Mouse (Mus musculus): ENCODE data around the gene Dnm3. TPM values are rescaled to one million over a fixed set of nuclear protein-coding genes. Genes with fewer than 3 reads are reported as not detected.

The Dnm3 gene
- polyA plus RNA-seq, 1 experiment: not detected

GRCm38 (mm10) chr1:161962465-161963377 is 515.1 kb downstream of the Dnm3 start:
- WGBS: 58% methylated on average over 3 of the region's 3 CpGs
- no peaks in the 10 kb centered on the region for H3K4me1 ChIP-seq (ENCODE audit: control insufficient read depth, insufficient read depth, low read length)
- no peak overlapping the region for H3K27ac ChIP-seq (ENCODE audit: insufficient read depth, low read depth, low read length)
- H3K4me3 ChIP-seq (ENCODE audit: insufficient read depth, low read depth, low read length): no peak overlapping the region
- TF ChIP-seq POLR2A (IDR thresholded peaks at IDR 0.05; ENCODE audit: insufficient read depth, low read depth, low read length) (no peak), CTCF (IDR thresholded peaks at IDR 0.05; ENCODE audit: insufficient read depth, low read depth, low read length) (no peak)

DNA sequence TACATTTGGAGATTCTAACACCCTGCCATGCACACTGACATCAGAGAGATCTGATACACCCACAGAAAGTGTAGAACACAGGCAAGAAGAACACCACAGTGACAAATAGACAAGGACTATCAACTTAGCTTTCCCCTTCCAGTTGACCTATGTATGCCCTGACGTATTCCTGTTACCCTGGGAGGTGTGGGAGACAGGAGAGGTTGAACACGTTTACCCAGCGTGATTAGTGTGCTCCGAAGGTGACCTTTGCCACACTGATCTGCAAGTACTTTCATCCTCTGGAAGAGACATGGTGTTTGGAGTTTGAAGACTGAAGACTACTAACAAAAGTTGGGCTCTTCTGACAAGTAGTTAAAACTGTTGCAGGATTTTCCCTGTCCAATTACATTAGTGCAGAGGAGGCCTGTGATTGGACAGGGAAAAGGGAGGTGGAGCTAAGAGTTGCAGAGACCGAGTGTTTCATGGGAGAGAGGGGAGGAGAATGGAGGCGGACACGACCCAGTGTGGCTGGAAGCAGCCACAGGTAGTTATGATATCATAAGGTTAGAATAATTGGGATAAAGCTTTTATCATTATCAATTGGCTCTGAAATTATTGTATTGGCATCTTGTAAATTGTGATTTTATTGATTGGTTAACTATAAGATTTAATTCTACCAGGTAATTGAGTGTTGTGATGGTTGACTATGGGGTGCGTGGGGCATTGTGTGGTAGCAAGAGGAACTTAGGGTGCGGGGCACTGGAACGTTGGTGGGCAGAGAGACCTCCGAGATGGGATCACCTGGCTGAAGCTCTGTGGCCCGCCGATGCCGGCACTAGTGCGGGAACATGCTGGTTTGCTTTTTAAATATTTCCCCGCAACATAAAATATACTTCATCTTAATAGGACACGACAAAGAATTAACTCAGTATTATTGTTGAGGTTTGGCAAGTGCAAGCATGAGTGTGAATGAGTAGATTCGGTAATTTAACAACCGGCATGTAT is 519.6 kb downstream of the Dnm3 start:
- 84% methylated on average over 19 of the region's 19 CpGs for WGBS
- no peaks in the 10 kb centered on the region for H3K4me1 ChIP-seq (ENCODE audit: control insufficient read depth, insufficient read depth, low read length)
- TF ChIP-seq CTCF (IDR thresholded peaks at IDR 0.05; ENCODE audit: insufficient read depth, low read depth, low read length) (no peak), POLR2A (IDR thresholded peaks at IDR 0.05; ENCODE audit: insufficient read depth, low read depth, low read length) (no peak)
- H3K27ac ChIP-seq (ENCODE audit: insufficient read depth, low read depth, low read length): no peak overlapping the region
- no peak overlapping the region for H3K4me3 ChIP-seq (ENCODE audit: insufficient read depth, low read depth, low read length)

DNA sequence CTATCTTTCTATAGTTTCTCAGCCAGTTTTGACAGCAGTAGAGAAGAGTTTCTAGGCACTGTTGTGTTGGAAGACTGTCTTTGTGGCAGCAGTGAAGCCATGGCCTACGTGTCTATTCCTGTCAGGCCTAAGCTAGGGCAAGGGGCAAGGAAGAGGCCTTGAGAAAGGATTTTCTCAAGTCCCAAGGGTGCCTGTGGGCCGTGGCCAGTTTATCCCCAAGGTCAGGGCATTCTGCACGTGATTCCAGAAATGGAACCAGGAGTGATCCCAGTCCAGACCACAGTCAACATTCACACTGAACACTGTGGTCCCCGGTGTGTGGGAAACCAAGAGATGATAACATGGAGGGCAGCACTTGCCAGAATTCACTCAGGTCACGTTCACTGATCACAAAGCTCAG is 522.0 kb downstream of the Dnm3 start:
- WGBS: 78% methylated on average over 5 of the region's 5 CpGs
- TF ChIP-seq CTCF (IDR thresholded peaks at IDR 0.05; ENCODE audit: insufficient read depth, low read depth, low read length): no peak
- no peak for TF ChIP-seq POLR2A (IDR thresholded peaks at IDR 0.05; ENCODE audit: insufficient read depth, low read depth, low read length)
- Histone ChIP-seq H3K4me3 (ENCODE audit: insufficient read depth, low read depth, low read length) (no peak overlapping the region), H3K4me1 (ENCODE audit: control insufficient read depth, insufficient read depth, low read length) (no peaks in the 10 kb centered on the region), H3K27ac (ENCODE audit: insufficient read depth, low read depth, low read length) (no peak overlapping the region)

GRCm38 (mm10) chr1:161952599-161952998 is 525.2 kb downstream of the Dnm3 start:
- WGBS: 44% methylated on average over 1 of the region's 1 CpGs

GRCm38 (mm10) chr1:161951009-161951779 is 526.6 kb downstream of the Dnm3 start:
- Histone ChIP-seq H3K4me3 (ENCODE audit: insufficient read depth, low read depth, low read length) (no peak overlapping the region), H3K4me1 (ENCODE audit: control insufficient read depth, insufficient read depth, low read length) (no peaks in the 10 kb centered on the region), H3K27ac (ENCODE audit: insufficient read depth, low read depth, low read length) (no peak overlapping the region)
- no peak for TF ChIP-seq POLR2A (IDR thresholded peaks at IDR 0.05; ENCODE audit: insufficient read depth, low read depth, low read length)
- TF ChIP-seq CTCF (IDR thresholded peaks at IDR 0.05; ENCODE audit: insufficient read depth, low read depth, low read length): no peak
- WGBS: 72% methylated on average over 5 of the region's 5 CpGs

More at GRCm38 (mm10) chr1:161952599-161952998, 525.2 kb downstream of the Dnm3 start:
- Histone ChIP-seq H3K4me1 (ENCODE audit: control insufficient read depth, insufficient read depth, low read length) (no peaks in the 10 kb centered on the region), H3K4me3 (ENCODE audit: insufficient read depth, low read depth, low read length) (no peak overlapping the region), H3K27ac (ENCODE audit: insufficient read depth, low read depth, low read length) (no peak overlapping the region)
- TF ChIP-seq CTCF (IDR thresholded peaks at IDR 0.05; ENCODE audit: insufficient read depth, low read depth, low read length): no peak
- TF ChIP-seq POLR2A (IDR thresholded peaks at IDR 0.05; ENCODE audit: insufficient read depth, low read depth, low read length): no peak

- TF ChIP-seq POLR2A (IDR thresholded peaks at IDR 0.05; ENCODE audit: insufficient read depth, low read depth, low read length) (no peak), CTCF (IDR thresholded peaks at IDR 0.05; ENCODE audit: insufficient read depth, low read depth, low read length) (no peak)
- WGBS: 90% methylated on average over 2 of the region's 2 CpGs
- H3K4me1 ChIP-seq (ENCODE audit: control insufficient read depth, insufficient read depth, low read length): no peaks in the 10 kb centered on the region
- H3K27ac ChIP-seq (ENCODE audit: insufficient read depth, low read depth, low read length): no peak overlapping the region
- H3K4me3 ChIP-seq (ENCODE audit: insufficient read depth, low read depth, low read length): no peak overlapping the region
Observed at GRCm38 (mm10) chr1:161942082-161942481, 535.8 kb downstream of the Dnm3 start.

Other genes starting within 250 kb of the Dnm3 start
- not detected in 2 replicates for gene Mettl13, start 70.5 kb upstream of the Dnm3 start, polyA plus RNA-seq (2012; ENCODE audit: insufficient read depth, insufficient read length, low replicate concordance, missing spikeins)
- gene Vamp4, start 92.5 kb upstream of the Dnm3 start, polyA plus RNA-seq (2012; ENCODE audit: insufficient read depth, insufficient read length, low replicate concordance, missing spikeins): not detected in 2 replicates
- gene Myoc, start 161.1 kb upstream of the Dnm3 start, polyA plus RNA-seq (2012; ENCODE audit: insufficient read depth, insufficient read length, low replicate concordance, missing spikeins): not detected in 2 replicates
- not detected in 2 replicates for gene Myocos, start 180.2 kb upstream of the Dnm3 start, polyA plus RNA-seq (2012; ENCODE audit: insufficient read depth, insufficient read length, low replicate concordance, missing spikeins)

Measured in olfactory bulb, adult 2 months (tissue).